Mouse (Mus musculus) liver, embryonic 14.5 days (tissue): ENCODE measurements around the gene Adrm1. TPM values are rescaled to one million over a fixed set of nuclear protein-coding genes. Genes with fewer than 3 reads are reported as not detected.

Experiments
- ATAC-seq: fragments of 200-750 bp; cut with Nextera tagmentation; 2 replicates; pipeline ENCODE4 v1.8.0; 2017; ENCODE audit warnings: moderate number of reproducible peaks, mild to moderate bottlenecking, moderate library complexity; ENCODE audit not compliant: insufficient read depth
- DNase-seq, 3 experiments: peaks; one replicate each; pipeline ENCODE4 v3.0.0-alpha.2; 2012 to 2013; ENCODE audit warnings: low read depth in 3 of 3, low spot score in 3 of 3
- H3K27ac ChIP-seq: fragments of 300-500 bp; sonication (generic); 2 replicates; pipeline ENCODE4 v1.5.1; 2014; ENCODE audit warnings: moderate library complexity, mild to moderate bottlenecking, control low read depth, inconsistent platforms
- H3K27me3 ChIP-seq: fragments of 300-500 bp; sonication (generic); 2 replicates; pipeline ENCODE4 v1.6.1; 2014; ENCODE audit warnings: mild to moderate bottlenecking, low read length, moderate library complexity; ENCODE audit not compliant: control insufficient read depth, insufficient read depth
- H3K36me3 ChIP-seq: fragments of 300-500 bp; sonication (generic); replicated peaks from 2 replicates; pipeline ENCODE4 v1.6.1; 2014; ENCODE audit warnings: low read depth; ENCODE audit not compliant: control insufficient read depth, insufficient read depth
- H3K4me1 ChIP-seq, 2 experiments: fragments of 200-500 bp in 1 of 2; fragments of 300-500 bp in 1 of 2; sonication (generic) in 1 of 2; replicated peaks; 2 replicates each; pipeline ENCODE4 v1.6.1; 2012 to 2014; ENCODE audit warnings: antibody characterized with exemption in 1 of 2, inconsistent platforms in 1 of 2, low read length in 1 of 2; ENCODE audit not compliant: control insufficient read depth in 2 of 2, insufficient read depth in 2 of 2
- H3K4me2 ChIP-seq: fragments of 300-500 bp; sonication (generic); 2 replicates; pipeline ENCODE4 v1.6.1; 2014; ENCODE audit warnings: low read depth, mild to moderate bottlenecking, control low read depth, moderate library complexity
- H3K4me3 ChIP-seq, 2 experiments: fragments of 200-500 bp in 1 of 2; fragments of 300-500 bp in 1 of 2; sonication (generic) in 1 of 2; 2 replicates each; pipeline ENCODE4 v1.5.1; 2012 to 2014; ENCODE audit warnings: low read depth in 2 of 2, low read length in 2 of 2, mild to moderate bottlenecking in 2 of 2, control low read depth in 1 of 2, inconsistent platforms in 1 of 2, moderate library complexity in 1 of 2; ENCODE audit not compliant: insufficient read depth in 1 of 2
- H3K9ac ChIP-seq: fragments of 300-500 bp; sonication (generic); replicated peaks from 2 replicates; pipeline ENCODE4 v1.6.1; 2014; ENCODE audit warnings: mild to moderate bottlenecking, control low read depth, moderate library complexity
- H3K9me3 ChIP-seq: fragments of 300-500 bp; sonication (generic); 2 replicates; pipeline ENCODE4 v1.6.1; 2016; ENCODE audit warnings: low read length, mixed read lengths; ENCODE audit not compliant: control insufficient read depth
- CTCF ChIP-seq: IDR thresholded peaks from 2 replicates; pipeline ENCODE4 v1.5.1; 2016; ENCODE audit warnings: antibody characterized with exemption, low read depth, control low read depth
- EP300 ChIP-seq: IDR thresholded peaks from 2 replicates; pipeline ENCODE4 v1.6.1; 2016; ENCODE audit warnings: antibody characterized with exemption, low read depth
- WGBS: fragments of 180-500 bp; shearing (Covaris S2); extraction: QIAGEN DNeasy Blood & Tissue Kit; methylation state at CpG from one replicate; pipeline ENCODE4 v1.1.7; 2014; ENCODE audit not compliant: insufficient replicate concordance; 5-methylcytosine and 5-hydroxymethylcytosine counted together
- polyA plus RNA-seq, 2 experiments: library from polyadenylated mRNA; depleted of rRNA in 1 of 2; stranded (reverse) in 1 of 2; unstranded in 1 of 2; fragments of >200 nt; fragmentation: Nextera tagmentation in 1 of 2; extraction: Ambion mirVana in 1 of 2; gene quantifications; 2 replicates each; pipeline versions ENCODE4 v1.2.1 to v1.2.3; 2012 to 2014

Gene Adrm1
- polyA plus RNA-seq, 2 experiments: 51.7 to 77.8 TPM

- no peak for DNase-seq
- no peak for TF ChIP-seq CTCF
- TF ChIP-seq EP300: no peak
- Histone ChIP-seq H3K36me3 (0 out of 2 replicates have a peak, but pooled peaks cover 3% of the 10 kb centered on the region), H3K9ac (no peak overlapping the region), H3K4me3 (no peak overlapping the region), H3K4me1 (no peaks in the 10 kb centered on the region), H3K9me3 (no peaks in the 10 kb centered on the region), H3K27me3 (no peaks in the 10 kb centered on the region), H3K27ac (no peak overlapping the region), H3K4me2 (no peak overlapping the region)
- no peak for ATAC-seq
- WGBS: 67% methylated on average over 3 of the region's 3 CpGs
Measured at GRCm38 (mm10) chr2:180154796-180155195, 16.5 kb upstream of the Adrm1 start.

- no peak overlapping the region for H3K9ac ChIP-seq
- WGBS: 71% methylated on average over 3 of the region's 3 CpGs
- H3K36me3 ChIP-seq: no peaks in the 10 kb centered on the region
- ATAC-seq: no peak
- TF ChIP-seq EP300 (no peak), CTCF (no peak)
- no peaks in the 10 kb centered on the region for H3K9me3 ChIP-seq
- H3K27me3 ChIP-seq: no peaks in the 10 kb centered on the region
- no peak overlapping the region for H3K27ac ChIP-seq
- H3K4me2 ChIP-seq: no peak overlapping the region
- DNase-seq: no peak
- H3K4me1 ChIP-seq: no peaks in the 10 kb centered on the region
- H3K4me3 ChIP-seq: no peak overlapping the region
Measured at GRCm38 (mm10) chr2:180158627-180159026, 12.7 kb upstream of the Adrm1 start.

GRCm38 (mm10) chr2:180165855-180166254 lies 5.4 kb upstream of the Adrm1 start:
- H3K4me1 ChIP-seq: peaks cover under 1 to 4% of the 10 kb centered on the region in 2 experiments; a peak in 3 of 4 replicates
- no peak overlapping the region for H3K9ac ChIP-seq
- no peaks in the 10 kb centered on the region for H3K36me3 ChIP-seq
- no peaks in the 10 kb centered on the region for H3K9me3 ChIP-seq
- H3K4me2 ChIP-seq: no peak overlapping the region
- no peak for TF ChIP-seq CTCF
- no peak for TF ChIP-seq EP300
- 61% methylated on average over 2 of the region's 2 CpGs for WGBS
- no peak overlapping the region for H3K27ac ChIP-seq
- DNase-seq (no peak), ATAC-seq (no peak)
- no peak overlapping the region for H3K4me3 ChIP-seq
- no peaks in the 10 kb centered on the region for H3K27me3 ChIP-seq

- H3K9ac ChIP-seq: no peak overlapping the region
- H3K4me3 ChIP-seq: no peak overlapping the region
- 52% methylated on average over 2 of the region's 2 CpGs for WGBS
- H3K27ac ChIP-seq: no peak overlapping the region
- TF ChIP-seq EP300 (no peak), CTCF (no peak)
- no peaks in the 10 kb centered on the region for H3K9me3 ChIP-seq
- DNase-seq (no peak), ATAC-seq (no peak)
- no peaks in the 10 kb centered on the region for H3K27me3 ChIP-seq
- H3K36me3 ChIP-seq: no peaks in the 10 kb centered on the region
- no peak overlapping the region for H3K4me2 ChIP-seq
- H3K4me1 ChIP-seq: peaks cover 3 to 7% of the 10 kb centered on the region in 2 experiments; a peak in 3 of 4 replicates
Measured at GRCm38 (mm10) chr2:180166869-180167268, 4.4 kb upstream of the Adrm1 start.

- TF ChIP-seq CTCF: no peak
- TF ChIP-seq EP300: no peak
- H3K27ac ChIP-seq: no peak overlapping the region
- H3K36me3 ChIP-seq: peaks cover 21% of the 10 kb centered on the region
- H3K4me3 ChIP-seq: no peak overlapping the region
- H3K27me3 ChIP-seq: no peaks in the 10 kb centered on the region
- ATAC-seq: no peak
- H3K9me3 ChIP-seq: no peaks in the 10 kb centered on the region
- WGBS: 86% methylated on average over 11 of the region's 11 CpGs
- no peak for DNase-seq
- peaks cover 10 to 18% of the 10 kb centered on the region in 2 experiments; a peak in 3 of 4 replicates for H3K4me1 ChIP-seq
- H3K9ac ChIP-seq: no peak overlapping the region
- no peak overlapping the region; the same call in 1 of the 2 replicates for H3K4me2 ChIP-seq
Measured at GRCm38 (mm10) chr2:180170151-180170805, 1.0 kb upstream of the Adrm1 start.
